Mouse (Mus musculus) heart, embryonic 13.5 days (tissue): ENCODE measurements around the gene Katnal1. TPM values are rescaled to one million over a fixed set of nuclear protein-coding genes. Genes with fewer than 3 reads are reported as not detected.

Source experiments
- ATAC-seq: fragments of 200-750 bp; cut with Nextera tagmentation; 2 replicates; pipeline ENCODE4 v1.8.0; 2017; ENCODE audit warnings: moderate TSS enrichment; ENCODE audit not compliant: insufficient number of reproducible peaks, low FRiP score, low TSS enrichment; ENCODE audit errors: extremely low read depth
- H3K27ac ChIP-seq: fragments of 300-500 bp; sonication (generic); replicated peaks from 2 replicates; pipeline ENCODE4 v1.5.1; 2015; ENCODE audit warnings: moderate library complexity, mild to moderate bottlenecking, inconsistent platforms
- H3K27me3 ChIP-seq: fragments of 300-500 bp; sonication (generic); replicated peaks from 2 replicates; pipeline ENCODE4 v1.6.1; 2015; ENCODE audit warnings: mild to moderate bottlenecking, inconsistent platforms
- H3K36me3 ChIP-seq: fragments of 300-500 bp; sonication (generic); 2 replicates; pipeline ENCODE4 v1.6.1; 2015; ENCODE audit warnings: mild to moderate bottlenecking, inconsistent platforms
- H3K4me1 ChIP-seq: fragments of 300-500 bp; sonication (generic); 2 replicates; pipeline ENCODE4 v1.6.1; 2015; ENCODE audit warnings: inconsistent platforms
- H3K4me2 ChIP-seq: fragments of 300-500 bp; sonication (generic); 2 replicates; pipeline ENCODE4 v1.6.1; 2015; ENCODE audit warnings: inconsistent platforms, mild to moderate bottlenecking, moderate library complexity
- H3K4me3 ChIP-seq: fragments of 300-500 bp; sonication (generic); 2 replicates; pipeline ENCODE4 v1.5.1; 2015; ENCODE audit warnings: moderate library complexity, mild to moderate bottlenecking, inconsistent platforms
- H3K9ac ChIP-seq: fragments of 300-500 bp; sonication (generic); 2 replicates; pipeline ENCODE4 v1.6.1; 2015; ENCODE audit warnings: inconsistent platforms, mild to moderate bottlenecking, moderate library complexity
- H3K9me3 ChIP-seq: fragments of 300-500 bp; sonication (generic); 2 replicates; pipeline ENCODE4 v1.6.1; 2016; ENCODE audit warnings: inconsistent platforms
- WGBS: fragments of 180-500 bp; shearing (Covaris S2); methylation state at CpG from one replicate; pipeline ENCODE4 v1.1.7; 2015; ENCODE audit warnings: mixed read lengths; 5-methylcytosine and 5-hydroxymethylcytosine counted together
- polyA plus RNA-seq: library from polyadenylated mRNA; unstranded; fragments of >200 nt; fragmentation: Nextera tagmentation; extraction: Ambion mirVana; gene quantifications from 2 replicates; pipeline ENCODE4 v1.2.1, GENCODE M21; 2015

Katnal1 gene
- polyA plus RNA-seq, 1 experiment from 2014 or later, result 10.1 TPM

- 84% methylated on average over 9 of the region's 9 CpGs for WGBS
- Histone ChIP-seq H3K27ac (no peak overlapping the region), H3K4me2 (no peak overlapping the region), H3K4me3 (no peak overlapping the region), H3K4me1 (peaks cover 18% of the 10 kb centered on the region), H3K9me3 (no peaks in the 10 kb centered on the region), H3K36me3 (peaks cover 42% of the 10 kb centered on the region), H3K27me3 (no peaks in the 10 kb centered on the region), H3K9ac (no peak overlapping the region)
- ATAC-seq, result no peak
Measured at GRCm38 (mm10) chr5:148924051-148924450, 5.1 kb downstream of the Katnal1 start.

GRCm38 (mm10) chr5:148923408-148923807 lies 5.7 kb downstream of the Katnal1 start:
- H3K4me1 ChIP-seq, result peaks cover 18% of the 10 kb centered on the region
- no peak overlapping the region for H3K27ac ChIP-seq
- peaks cover 49% of the 10 kb centered on the region for H3K36me3 ChIP-seq
- ATAC-seq, result no peak
- H3K27me3 ChIP-seq, result no peaks in the 10 kb centered on the region
- H3K4me3 ChIP-seq, result no peak overlapping the region
- no peaks in the 10 kb centered on the region for H3K9me3 ChIP-seq
- H3K9ac ChIP-seq, result no peak overlapping the region
- no peak overlapping the region for H3K4me2 ChIP-seq
- WGBS, result 67% methylated on average over 10 of the region's 10 CpGs

GRCm38 (mm10) chr5:148922773-148923172 lies 6.3 kb downstream of the Katnal1 start:
- Histone ChIP-seq H3K36me3 (peaks cover 55% of the 10 kb centered on the region), H3K27ac (no peak overlapping the region), H3K4me1 (peaks cover 16% of the 10 kb centered on the region), H3K9me3 (no peaks in the 10 kb centered on the region), H3K4me3 (no peak overlapping the region), H3K27me3 (no peaks in the 10 kb centered on the region), H3K4me2 (no peak overlapping the region), H3K9ac (no peak overlapping the region)
- ATAC-seq, result no peak
- 87% methylated on average over 5 of the region's 5 CpGs for WGBS

- no peak for ATAC-seq
- Histone ChIP-seq H3K4me2 (no peak overlapping the region), H3K27ac (no peak overlapping the region), H3K4me3 (no peak overlapping the region), H3K27me3 (no peaks in the 10 kb centered on the region), H3K9ac (no peak overlapping the region), H3K4me1 (no peaks in the 10 kb centered on the region), H3K36me3 (peaks cover 64% of the 10 kb centered on the region), H3K9me3 (peaks cover 5% of the 10 kb centered on the region; the same call in 1 of the 2 replicates)
- 73% methylated on average over 5 of the region's 5 CpGs for WGBS
Measured at GRCm38 (mm10) chr5:148918049-148918448, 11.1 kb downstream of the Katnal1 start.

- Histone ChIP-seq H3K9me3 (peaks cover 6% of the 10 kb centered on the region; the same call in 1 of the 2 replicates), H3K4me2 (no peak overlapping the region), H3K4me3 (no peak overlapping the region), H3K27me3 (no peaks in the 10 kb centered on the region), H3K36me3 (peaks cover 70% of the 10 kb centered on the region), H3K9ac (no peak overlapping the region), H3K4me1 (peaks cover 9% of the 10 kb centered on the region), H3K27ac (no peak overlapping the region)
- no peak for ATAC-seq
- 87% methylated on average over 6 of the region's 6 CpGs for WGBS
Measured at GRCm38 (mm10) chr5:148916775-148917174, 12.3 kb downstream of the Katnal1 start.

- Histone ChIP-seq H3K4me3 (no peak overlapping the region), H3K4me2 (no peak overlapping the region), H3K4me1 (peaks cover 40% of the 10 kb centered on the region), H3K36me3 (peaks cover 47% of the 10 kb centered on the region), H3K9me3 (peaks cover 6% of the 10 kb centered on the region; the same call in 1 of the 2 replicates), H3K27me3 (no peaks in the 10 kb centered on the region), H3K27ac (no peak overlapping the region), H3K9ac (no peak overlapping the region)
- 45% methylated on average over 3 of the region's 3 CpGs for WGBS
- no peak for ATAC-seq
Measured at GRCm38 (mm10) chr5:148912262-148912661, 16.9 kb downstream of the Katnal1 start.

- peaks cover 40% of the 10 kb centered on the region for H3K4me1 ChIP-seq
- H3K4me3 ChIP-seq, result no peak overlapping the region
- H3K9ac ChIP-seq, result no peak overlapping the region
- no peak overlapping the region for H3K4me2 ChIP-seq
- no peak for ATAC-seq
- 87% methylated on average over 4 of the region's 4 CpGs for WGBS
- H3K27ac ChIP-seq, result no peak overlapping the region
- peaks cover 39% of the 10 kb centered on the region for H3K36me3 ChIP-seq
- H3K27me3 ChIP-seq, result no peaks in the 10 kb centered on the region
- peaks cover 6% of the 10 kb centered on the region; the same call in 1 of the 2 replicates for H3K9me3 ChIP-seq
Measured at GRCm38 (mm10) chr5:148910066-148910465, 19.1 kb downstream of the Katnal1 start.

- no peak for ATAC-seq
Measured at GRCm38 (mm10) chr5:148909402-148909801, 19.7 kb downstream of the Katnal1 start.

GRCm38 (mm10) chr5:148909057-148909395 lies 20.1 kb downstream of the Katnal1 start:
- peaks cover 6% of the 10 kb centered on the region; the same call in 1 of the 2 replicates for H3K9me3 ChIP-seq
- no peaks in the 10 kb centered on the region for H3K27me3 ChIP-seq
- H3K36me3 ChIP-seq, result peaks cover 41% of the 10 kb centered on the region
- peak overlapping the region; percentile 74 for H3K27ac ChIP-seq
- 12% methylated on average over 7 of the region's 7 CpGs for WGBS
- H3K4me2 ChIP-seq, result peak overlapping the region; percentile 39
- H3K9ac ChIP-seq, result peak overlapping the region; percentile 50; the same call in 1 of the 2 replicates
- H3K4me1 ChIP-seq, result peaks cover 40% of the 10 kb centered on the region
- ATAC-seq, result peak; percentile 47; the same call in 1 of the 2 replicates
- no peak overlapping the region for H3K4me3 ChIP-seq

More at GRCm38 (mm10) chr5:148909402-148909801, 19.7 kb downstream of the Katnal1 start:
- Histone ChIP-seq H3K4me2 (peak overlapping the region; percentile 39), H3K27me3 (no peaks in the 10 kb centered on the region), H3K9ac (peak overlapping the region; percentile 50; the same call in 1 of the 2 replicates), H3K9me3 (peaks cover 6% of the 10 kb centered on the region; the same call in 1 of the 2 replicates), H3K4me3 (no peak overlapping the region), H3K4me1 (peaks cover 40% of the 10 kb centered on the region), H3K27ac (peak overlapping the region; percentile 74), H3K36me3 (peaks cover 38% of the 10 kb centered on the region)
- WGBS, result 17% methylated on average over 6 of the region's 6 CpGs

GRCm38 (mm10) chr5:148908191-148909056 lies 20.7 kb downstream of the Katnal1 start:
- peak; percentile 38; the same call in 1 of the 2 replicates for ATAC-seq
- H3K27ac ChIP-seq, result peak overlapping the region; percentile 74
- no peak overlapping the region for H3K4me3 ChIP-seq
- peak overlapping the region; percentile 40; the same call in 1 of the 2 replicates for H3K9ac ChIP-seq
- peaks cover 42% of the 10 kb centered on the region for H3K36me3 ChIP-seq
- WGBS, result 34% methylated on average over 17 of the region's 17 CpGs
- H3K9me3 ChIP-seq, result peaks cover 5% of the 10 kb centered on the region; the same call in 1 of the 2 replicates
- H3K4me1 ChIP-seq, result peaks cover 40% of the 10 kb centered on the region
- peak overlapping the region; percentile 39 for H3K4me2 ChIP-seq
- H3K27me3 ChIP-seq, result no peaks in the 10 kb centered on the region

- H3K27ac ChIP-seq, result no peak overlapping the region
- no peaks in the 10 kb centered on the region for H3K9me3 ChIP-seq
- 79% methylated on average over 4 of the region's 4 CpGs for WGBS
- no peak overlapping the region for H3K9ac ChIP-seq
- no peak overlapping the region for H3K4me2 ChIP-seq
- peaks cover 26% of the 10 kb centered on the region for H3K4me1 ChIP-seq
- ATAC-seq, result no peak
- no peaks in the 10 kb centered on the region for H3K27me3 ChIP-seq
- no peak overlapping the region for H3K4me3 ChIP-seq
- H3K36me3 ChIP-seq, result peaks cover 46% of the 10 kb centered on the region
Measured at GRCm38 (mm10) chr5:148906305-148906704, 22.8 kb downstream of the Katnal1 start.
